In the genomic region with DNA sequence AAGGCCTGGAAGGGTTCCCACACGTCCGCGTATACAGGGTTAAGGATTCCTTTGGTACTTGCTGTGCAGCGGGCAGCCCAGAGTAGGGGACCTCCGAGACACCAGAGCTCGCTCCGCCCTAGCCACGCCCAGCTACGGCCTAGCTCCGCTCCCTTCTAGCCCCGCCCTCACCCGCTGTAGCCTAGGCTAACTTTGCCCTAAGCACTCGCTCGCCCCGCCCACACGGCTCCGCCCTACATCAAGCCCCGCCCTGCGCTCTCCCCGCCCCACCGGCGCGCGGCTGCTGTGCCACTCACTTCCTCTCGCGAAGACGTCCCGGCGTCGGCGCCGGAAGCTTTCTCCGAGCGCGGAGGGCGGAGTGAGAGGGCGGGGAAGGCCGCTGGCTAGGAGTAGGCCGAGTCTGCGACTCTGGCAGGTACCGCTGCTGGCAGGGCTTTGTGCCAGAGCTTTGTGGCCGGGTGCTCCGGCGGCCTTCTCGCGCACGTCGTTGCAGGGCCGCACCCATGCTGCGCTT, we compare ENCODE assay signal across 8 mouse cellular contexts. TPM values are rescaled to one million over a fixed set of nuclear protein-coding genes. Genes with fewer than 3 reads are reported as not detected.
DNase-seq lines count a peak whose midpoint lies in the region; ATAC-seq and TF ChIP-seq lines count a peak whose summit lies in the region.

Gene Anapc4 (plus strand): TSS at position 252 of the 514 bp plus-strand sequence.

- peak within 1 kb of the TSS; percentile 87 for H3K9ac ChIP-seq in heart, embryonic 15.5 days
- peak within 1 kb of the TSS; percentile 76 for H3K9ac ChIP-seq in liver, embryonic 14.5 days (replicated peaks)
- peak within 1 kb of the TSS; percentile 89 for H3K9ac ChIP-seq in neural tube, embryonic 11.5 days (ENCODE audit: low read length)
- peak within 1 kb of the TSS; percentile 89 for H3K9ac ChIP-seq in stomach, postnatal 0 days (ENCODE audit: low read length)

- no peak for TF ChIP-seq EP300 in liver, embryonic 14.5 days (IDR thresholded peaks at IDR 0.05; ENCODE audit: low read depth)
- no peak for TF ChIP-seq EP300 in stomach, postnatal 0 days (optimal IDR thresholded peaks at IDR 0.05)

- H3K4me3 ChIP-seq in forebrain, embryonic 10.5 days = peak within 1 kb of the TSS; percentile 76
- peak within 1 kb of the TSS; percentile 93 for H3K4me3 ChIP-seq in heart, embryonic 15.5 days
- H3K4me3 ChIP-seq in liver, embryonic 14.5 days (ENCODE audit: insufficient read depth in 1 of 2, low read depth in 2 of 2, low read length in 2 of 2) = peak within 1 kb of the TSS; percentile 62
- H3K4me3 ChIP-seq in neural tube, embryonic 11.5 days (ENCODE audit: low read depth, low read length) = peak within 1 kb of the TSS; percentile 76
- peak within 1 kb of the TSS; percentile 77 for H3K4me3 ChIP-seq in stomach, postnatal 0 days (ENCODE audit: low read depth, low read length)

- H3K36me3 ChIP-seq in forebrain, embryonic 10.5 days (replicated peaks) = peaks cover 29% of the 10 kb centered on the region
- H3K36me3 ChIP-seq in heart, embryonic 15.5 days = peaks cover 7% of the 10 kb centered on the region; the same call in 1 of the 2 replicates
- no peaks in the 10 kb centered on the region; the same call in 1 of the 2 replicates for H3K36me3 ChIP-seq in liver, embryonic 14.5 days (replicated peaks; ENCODE audit: control insufficient read depth, insufficient read depth, low read depth)
- no peaks in the 10 kb centered on the region; the same call in 1 of the 2 replicates for H3K36me3 ChIP-seq in neural tube, embryonic 11.5 days (ENCODE audit: control insufficient read depth, insufficient read depth, low read length)
- peaks cover 2% of the 10 kb centered on the region; the same call in 1 of the 2 replicates for H3K36me3 ChIP-seq in stomach, postnatal 0 days (ENCODE audit: control insufficient read depth, insufficient read depth, low read length)

- TF ChIP-seq CTCF in liver, embryonic 14.5 days (IDR thresholded peaks at IDR 0.05; ENCODE audit: low read depth) = no peak
- TF ChIP-seq CTCF in stomach, postnatal 0 days (IDR thresholded peaks at IDR 0.05; ENCODE audit: low read depth) = no peak

- peak within 1 kb of the TSS; percentile 79 for H3K4me2 ChIP-seq in heart, embryonic 15.5 days
- H3K4me2 ChIP-seq in liver, embryonic 14.5 days (ENCODE audit: low read depth) = peak within 1 kb of the TSS; percentile 81
- peak within 1 kb of the TSS; percentile 79 for H3K4me2 ChIP-seq in neural tube, embryonic 11.5 days (ENCODE audit: low read depth)
- H3K4me2 ChIP-seq in stomach, postnatal 0 days (replicated peaks; ENCODE audit: low read depth) = peak within 1 kb of the TSS; percentile 86

- peak; percentile 100 for DNase-seq in CD8-positive naive resting alpha-beta T cell, adult 2 months (ENCODE audit: low read depth in 2 of 2, low spot score in 2 of 2)
- peak; percentile 96 for DNase-seq in c-Kit-positive CD71-negative TER-119-negative erythroid progenitor cells, embryonic 14.5 days (ENCODE audit: low read depth)
- DNase-seq in forebrain, embryonic 10.5 days (ENCODE audit: extremely low spot score, low spot score) = peak; percentile 100
- peak; percentile 100 for DNase-seq in kidney, postnatal 25 days
- DNase-seq in liver, embryonic 14.5 days (ENCODE audit: low read depth in 3 of 3, low spot score in 3 of 3) = peak; percentile 96 to 98 (median 97)
- peak; percentile 99 for DNase-seq in neural tube, embryonic 11.5 days (ENCODE audit: low spot score)
- DNase-seq in stomach, postnatal 0 days (ENCODE audit: low spot score) = peak; percentile 100

- ATAC-seq in heart, embryonic 15.5 days (replicated peaks; ENCODE audit: insufficient number of reproducible peaks, insufficient read depth, low FRiP score, low read depth) = peak; percentile 99
- ATAC-seq in liver, embryonic 14.5 days (ENCODE audit: insufficient read depth) = peak; percentile 97
- ATAC-seq in neural tube, embryonic 11.5 days (ENCODE audit: insufficient read depth, low FRiP score, low TSS enrichment) = peak; percentile 99
- peak; percentile 99 for ATAC-seq in stomach, postnatal 0 days (ENCODE audit: low FRiP score, low TSS enrichment)

- peak within 1 kb of the TSS; percentile 93 for H3K27ac ChIP-seq in forebrain, embryonic 10.5 days
- H3K27ac ChIP-seq in heart, embryonic 15.5 days = peak within 1 kb of the TSS; percentile 91
- peak within 1 kb of the TSS; percentile 88 for H3K27ac ChIP-seq in liver, embryonic 14.5 days
- H3K27ac ChIP-seq in neural tube, embryonic 11.5 days (ENCODE audit: low read depth, low read length) = peak within 1 kb of the TSS; percentile 64
- H3K27ac ChIP-seq in stomach, postnatal 0 days (replicated peaks) = peak within 1 kb of the TSS; percentile 95

- H3K27me3 ChIP-seq in forebrain, embryonic 10.5 days (ENCODE audit: poor library complexity, severe bottlenecking) = no peaks in the 10 kb centered on the region
- H3K27me3 ChIP-seq in heart, embryonic 15.5 days = no peaks in the 10 kb centered on the region
- H3K27me3 ChIP-seq in liver, embryonic 14.5 days (ENCODE audit: control insufficient read depth, insufficient read depth, low read length) = no peaks in the 10 kb centered on the region
- H3K27me3 ChIP-seq in neural tube, embryonic 11.5 days (ENCODE audit: control insufficient read depth, insufficient read depth, low read length) = no peaks in the 10 kb centered on the region
- no peaks in the 10 kb centered on the region for H3K27me3 ChIP-seq in stomach, postnatal 0 days (ENCODE audit: control insufficient read depth, insufficient read depth, low read length)

- WGBS in forebrain, embryonic 10.5 days = under 1% methylated on average over 50 of the region's 50 CpGs
- under 1% methylated on average over 50 of the region's 50 CpGs for WGBS in heart, embryonic 15.5 days
- under 1% methylated on average over 50 of the region's 50 CpGs for WGBS in liver, embryonic 14.5 days (ENCODE audit: insufficient replicate concordance)
- under 1% methylated on average over 49 of the region's 50 CpGs for WGBS in neural tube, embryonic 11.5 days
- under 1% methylated on average over 47 of the region's 50 CpGs for WGBS in stomach, postnatal 0 days

- H3K9me3 ChIP-seq in forebrain, embryonic 10.5 days = no peaks in the 10 kb centered on the region
- H3K9me3 ChIP-seq in heart, embryonic 15.5 days (replicated peaks) = no peaks in the 10 kb centered on the region
- H3K9me3 ChIP-seq in liver, embryonic 14.5 days (ENCODE audit: control insufficient read depth, low read length) = no peaks in the 10 kb centered on the region
- H3K9me3 ChIP-seq in neural tube, embryonic 11.5 days (ENCODE audit: control insufficient read depth, low read length) = no peaks in the 10 kb centered on the region
- no peaks in the 10 kb centered on the region for H3K9me3 ChIP-seq in stomach, postnatal 0 days (ENCODE audit: control insufficient read depth, low read length)

- peaks cover 28% of the 10 kb centered on the region for H3K4me1 ChIP-seq in forebrain, embryonic 10.5 days
- H3K4me1 ChIP-seq in heart, embryonic 15.5 days (replicated peaks) = peaks cover 17% of the 10 kb centered on the region
- peaks cover 15 to 16% of the 10 kb centered on the region in 2 experiments for H3K4me1 ChIP-seq in liver, embryonic 14.5 days (replicated peaks; ENCODE audit: control insufficient read depth in 2 of 2, insufficient read depth in 2 of 2, low read length in 1 of 2)
- H3K4me1 ChIP-seq in neural tube, embryonic 11.5 days (ENCODE audit: control insufficient read depth, insufficient read depth, low read length) = peaks cover 7% of the 10 kb centered on the region
- peaks cover 5% of the 10 kb centered on the region for H3K4me1 ChIP-seq in stomach, postnatal 0 days (replicated peaks; ENCODE audit: control insufficient read depth, insufficient read depth)

RNA-seq across cellular contexts. Expression of gene Anapc4, which starts in this region (rescaled TPM):
- 116 and 118 TPM in 2 replicates for polyA plus RNA-seq in forebrain, embryonic 10.5 days (2016; fragmentation: Nextera tagmentation; extraction: Ambion mirVana)
- 57.6 and 68.4 TPM in 2 replicates for polyA plus RNA-seq in heart, embryonic 15.5 days (2015; fragmentation: Nextera tagmentation; extraction: Ambion mirVana)
- 10.9 and 23.3 TPM in 2 replicates for polyA plus RNA-seq in liver, embryonic 14.5 days (2012; rRNA removed)
- 26.9 and 29.8 TPM in 2 replicates for polyA plus RNA-seq in liver, embryonic 14.5 days (2014; fragmentation: Nextera tagmentation; extraction: Ambion mirVana)
- polyA plus RNA-seq in neural tube, embryonic 11.5 days (2014; fragmentation: Nextera tagmentation; extraction: Ambion mirVana) = 137 and 141 TPM in 2 replicates
- 37.3 and 43.9 TPM in 2 replicates for polyA plus RNA-seq in stomach, postnatal 0 days (2015; fragmentation: Nextera tagmentation; extraction: Ambion mirVana)

Comparison
In these comparisons a context has a peak if more than half of its experiments do, and no peak if none do; other contexts are left out.
1. Peak in every context shown above with its lines: DNase-seq, ATAC-seq, H3K4me3 ChIP-seq and H3K27ac ChIP-seq.